Mouse (Mus musculus) kidney, adult 2 months (tissue): Measurements from ENCODE around the gene Rtn2.
A peak's percentile ranks its signal among the peaks of the same experiment; 100 is the strongest.

Experiments used
- CTCF ChIP-seq: fragments of 200-500 bp; conservative IDR thresholded peaks from 2 replicates; pipeline ENCODE4 v1.5.1; 2011; ENCODE audit warnings: low read depth, mild to moderate bottlenecking, control low read depth, low read length, moderate library complexity, mixed read lengths; ENCODE audit not compliant: insufficient read depth, insufficient read length
- POLR2A ChIP-seq: fragments of 200-500 bp; IDR thresholded peaks from one replicate; pipeline ENCODE4 v1.6.1; 2011; ENCODE audit warnings: low read depth, low read length, control low read depth

GRCm38 (mm10) chr7:19328425-19328824 is 46.0 kb downstream of the Rtn2 start:
- TF ChIP-seq CTCF (0 out of 2 replicates have a peak, but pooled peaks have one; percentile 7), POLR2A (no peak)
